Mouse (Mus musculus) brain, embryonic 14.5 days (tissue): ENCODE results near the gene Atcay.
"Not testable (repeated sequence)": the region's sequence is repeated elsewhere in the genome, so short reads cannot be mapped to it uniquely, and the experiment has no call there.

Experiments
- CTCF ChIP-seq: fragments of 200-500 bp; IDR thresholded peaks from 2 replicates; pipeline ENCODE4 v1.5.1; 2012; ENCODE audit warnings: inconsistent platforms, mild to moderate bottlenecking, moderate library complexity, borderline replicate concordance; ENCODE audit not compliant: insufficient read depth, insufficient read length; ENCODE audit errors: extremely low read depth
- POLR2A ChIP-seq: fragments of 200-500 bp; IDR thresholded peaks from 2 replicates; pipeline ENCODE4 v1.6.1; 2012; ENCODE audit warnings: mild to moderate bottlenecking, inconsistent platforms, borderline replicate concordance; ENCODE audit not compliant: poor library complexity, insufficient read depth, insufficient read length, severe bottlenecking; ENCODE audit errors: extremely low read depth

GRCm38 (mm10) chr10:81169411-81169900, 61.2 kb downstream of the Atcay start:
- not testable (repeated sequence) for TF ChIP-seq CTCF, POLR2A
